Mouse (Mus musculus) spleen, adult 2 months (tissue): ENCODE data around the gene 6430531B16Rik. TPM values are rescaled to one million over a fixed set of nuclear protein-coding genes. Genes with fewer than 3 reads are reported as not detected.

Source experiments
- DNase-seq, 2 experiments: peaks; one replicate each; pipeline versions ENCODE4 v3.0.0 to v3.0.0-alpha.2; 2012 to 2021; ENCODE audit warnings: low spot score in 2 of 2, low read depth in 1 of 2
- H3K27ac ChIP-seq: fragments of 200-500 bp; 2 replicates; pipeline ENCODE4 v1.5.1; 2012; ENCODE audit warnings: low read length, inconsistent platforms; ENCODE audit not compliant: insufficient read depth
- H3K27me3 ChIP-seq: fragments of 200-500 bp; 2 replicates; pipeline ENCODE4 v1.6.1; 2012; ENCODE audit warnings: mild to moderate bottlenecking, moderate library complexity, low read length, inconsistent platforms; ENCODE audit not compliant: control insufficient read depth, insufficient read depth
- H3K36me3 ChIP-seq: fragments of 200-500 bp; 2 replicates; pipeline ENCODE4 v1.6.1; 2012; ENCODE audit warnings: mild to moderate bottlenecking, low read length, inconsistent platforms; ENCODE audit not compliant: control insufficient read depth, insufficient read depth
- H3K4me1 ChIP-seq: fragments of 200-500 bp; 2 replicates; pipeline ENCODE4 v1.6.1; 2011; ENCODE audit warnings: inconsistent platforms; ENCODE audit not compliant: control insufficient read depth, insufficient read depth, insufficient read length
- H3K4me3 ChIP-seq: fragments of 200-500 bp; 2 replicates; pipeline ENCODE4 v1.5.1; 2011; ENCODE audit warnings: mild to moderate bottlenecking, inconsistent platforms; ENCODE audit not compliant: insufficient read depth, insufficient read length; ENCODE audit errors: extremely low read depth
- CTCF ChIP-seq: fragments of 200-500 bp; IDR thresholded peaks from 2 replicates; pipeline ENCODE4 v1.5.1; 2011; ENCODE audit warnings: mild to moderate bottlenecking, inconsistent platforms; ENCODE audit not compliant: insufficient read depth, insufficient read length, insufficient replicate concordance; ENCODE audit errors: extremely low read depth
- POLR2A ChIP-seq: fragments of 200-500 bp; IDR thresholded peaks from 2 replicates; pipeline ENCODE4 v1.6.1; 2011; ENCODE audit warnings: low read depth, low read length, inconsistent platforms
- WGBS: fragments of 180-500 bp; shearing (Covaris S2); methylation state at CpG from one replicate; pipeline ENCODE4 v1.1.7; 2018; 5-methylcytosine and 5-hydroxymethylcytosine counted together
- polyA plus RNA-seq: library from polyadenylated mRNA; depleted of rRNA; stranded (reverse); fragments of >200 nt; gene quantifications from 2 replicates; pipeline ENCODE4 v1.2.3, GENCODE M21; 2012; rRNA removed

6430531B16Rik gene
- polyA plus RNA-seq, 1 experiment = 0.22 TPM

GRCm38 (mm10) chr7:139943674-139944281, 34.8 kb downstream of the 6430531B16Rik start, which contains the start of gene Utf1:
TSS of gene Utf1 (plus strand) at chr7:139943789.
- H3K36me3 ChIP-seq = no peaks in the 10 kb centered on the region
- H3K27me3 ChIP-seq = peaks cover 17% of the 10 kb centered on the region
- peak in 1 of 2 experiments; percentile 13 for DNase-seq
- no peak within 1 kb of the TSS for H3K27ac ChIP-seq
- 2% methylated on average over 58 of the region's 59 CpGs for WGBS
- peak within 1 kb of the TSS; percentile 52; the same call in 1 of the 2 replicates for H3K4me3 ChIP-seq
- H3K4me1 ChIP-seq = peaks cover 5% of the 10 kb centered on the region
- no peak for TF ChIP-seq POLR2A
- TF ChIP-seq CTCF = no peak

GRCm38 (mm10) chr7:139940476-139941209, 37.9 kb downstream of the 6430531B16Rik start:
- TF ChIP-seq POLR2A = no peak
- no peak for TF ChIP-seq CTCF
- 67% methylated on average over 16 of the region's 16 CpGs for WGBS
- peaks cover 17% of the 10 kb centered on the region for H3K27me3 ChIP-seq
- H3K36me3 ChIP-seq = no peaks in the 10 kb centered on the region
- DNase-seq = no peak
- no peak overlapping the region for H3K27ac ChIP-seq
- H3K4me1 ChIP-seq = peaks cover 5% of the 10 kb centered on the region
- H3K4me3 ChIP-seq = no peak overlapping the region

- WGBS = 64% methylated on average over 5 of the region's 5 CpGs
- Histone ChIP-seq H3K27me3 (0 out of 2 replicates have a peak, but pooled peaks cover 2% of the 10 kb centered on the region), H3K4me3 (no peak overlapping the region), H3K36me3 (no peaks in the 10 kb centered on the region), H3K4me1 (no peaks in the 10 kb centered on the region), H3K27ac (no peak overlapping the region)
- DNase-seq = no peak
- TF ChIP-seq POLR2A (no peak), CTCF (no peak)
These were observed 40.7 kb downstream of the 6430531B16Rik start for GRCm38 (mm10) chr7:139937810-139938209.

- WGBS = 70% methylated on average over 3 of the region's 3 CpGs
- no peaks in the 10 kb centered on the region for H3K27me3 ChIP-seq
- no peak for TF ChIP-seq POLR2A
- DNase-seq = no peak
- no peak overlapping the region for H3K27ac ChIP-seq
- H3K36me3 ChIP-seq = no peaks in the 10 kb centered on the region
- no peaks in the 10 kb centered on the region for H3K4me1 ChIP-seq
- no peak overlapping the region for H3K4me3 ChIP-seq
These were observed 41.4 kb downstream of the 6430531B16Rik start for GRCm38 (mm10) chr7:139937138-139937537.

- Histone ChIP-seq H3K36me3 (no peaks in the 10 kb centered on the region), H3K4me3 (no peak overlapping the region), H3K27ac (no peak overlapping the region), H3K4me1 (no peaks in the 10 kb centered on the region), H3K27me3 (no peaks in the 10 kb centered on the region)
- WGBS = 83% methylated on average over 10 of the region's 10 CpGs
- DNase-seq = no peak
- TF ChIP-seq POLR2A (no peak), CTCF (no peak)
These were observed 41.9 kb downstream of the 6430531B16Rik start for GRCm38 (mm10) chr7:139936705-139937104.

GRCm38 (mm10) chr7:139930732-139931131, 47.8 kb downstream of the 6430531B16Rik start:
- WGBS = 27% methylated on average over 11 of the region's 11 CpGs
- no peak for TF ChIP-seq POLR2A
- TF ChIP-seq CTCF = peak; percentile 61; the same call in 1 of the 2 replicates
- Histone ChIP-seq H3K27ac (no peak overlapping the region), H3K4me3 (no peak overlapping the region), H3K4me1 (no peaks in the 10 kb centered on the region), H3K27me3 (no peaks in the 10 kb centered on the region), H3K36me3 (no peaks in the 10 kb centered on the region)
- DNase-seq = peak in 1 of 2 experiments; percentile 28

Other genes with a start within 250 kb of the 6430531B16Rik start
- gene Adgra1, start 144.6 kb downstream of the 6430531B16Rik start, polyA plus RNA-seq = 0.20 and 0.29 TPM in 2 replicates
- 0.08 and 0.16 TPM in 2 replicates for gene Kndc1, start 84.1 kb downstream of the 6430531B16Rik start, polyA plus RNA-seq
- 1.1 and 2.3 TPM in 2 replicates for gene Utf1, start 35.0 kb downstream of the 6430531B16Rik start, polyA plus RNA-seq
- gene Adam8, start 13.8 kb upstream of the 6430531B16Rik start, polyA plus RNA-seq = 23.2 and 26.2 TPM in 2 replicates
- gene Zfp511, start 57.6 kb upstream of the 6430531B16Rik start, polyA plus RNA-seq = 43.3 and 95.2 TPM in 2 replicates
- 16.3 and 17.5 TPM in 2 replicates for gene Tubgcp2, start 57.9 kb upstream of the 6430531B16Rik start, polyA plus RNA-seq
- gene Msx3, start 70.3 kb upstream of the 6430531B16Rik start, polyA plus RNA-seq = not detected in 2 replicates
- gene Caly, start 103.8 kb upstream of the 6430531B16Rik start, polyA plus RNA-seq = not detected in 2 replicates
- gene Prap1, start 114.6 kb upstream of the 6430531B16Rik start, polyA plus RNA-seq = not detected in 2 replicates
- 9.4 and 10.9 TPM in 2 replicates for gene Fuom, start 123.7 kb upstream of the 6430531B16Rik start, polyA plus RNA-seq
- 8.7 and 9.9 TPM in 2 replicates for gene Paox, start 137.0 kb upstream of the 6430531B16Rik start, polyA plus RNA-seq
- gene Echs1, start 137.7 kb upstream of the 6430531B16Rik start, polyA plus RNA-seq = 24.5 and 29.5 TPM in 2 replicates
- 18.8 and 20.5 TPM in 2 replicates for gene Mtg1, start 158.8 kb upstream of the 6430531B16Rik start, polyA plus RNA-seq
- 0.04 and 0.08 TPM in 2 replicates for gene Sprn, start 176.1 kb upstream of the 6430531B16Rik start, polyA plus RNA-seq
- not detected in 2 replicates for gene Olfr522, start 186.0 kb upstream of the 6430531B16Rik start, polyA plus RNA-seq
- 0.12 TPM in 1 of 2 replicates, not detected in the other for gene Olfr523, start 194.5 kb upstream of the 6430531B16Rik start, polyA plus RNA-seq
- gene Olfr524, start 227.2 kb upstream of the 6430531B16Rik start, polyA plus RNA-seq = 0.01 and 0.07 TPM in 2 replicates
- 1.3 and 2.1 TPM in 2 replicates for gene Cd163l1, start 239.5 kb upstream of the 6430531B16Rik start, polyA plus RNA-seq